Mouse (Mus musculus): ENCODE measurements around the gene Papolb. TPM values are rescaled to one million over a fixed set of nuclear protein-coding genes. Genes with fewer than 3 reads are reported as not detected.

The Papolb gene
- polyA plus RNA-seq, 1 experiment from 2014 or later, result 0.15 TPM

DNA sequence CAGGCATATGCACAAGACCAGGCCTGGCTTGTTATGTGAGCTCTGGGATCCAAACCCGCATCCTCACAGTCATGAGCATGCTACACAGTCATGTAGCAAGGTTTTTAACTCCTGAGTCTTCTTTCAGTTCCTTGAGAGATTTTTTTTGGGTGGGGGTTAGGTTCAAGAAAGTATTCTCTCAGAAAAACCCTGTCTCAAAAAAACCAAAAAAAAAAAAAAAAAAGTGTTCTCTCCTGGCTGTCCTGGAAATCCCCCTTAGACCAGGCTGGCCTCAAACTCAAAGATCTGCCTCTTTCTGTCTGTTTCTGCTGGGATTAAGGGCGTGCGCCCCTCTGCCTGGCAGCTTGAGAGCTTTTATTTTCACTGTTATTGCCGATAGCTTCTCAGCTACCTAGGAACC lies 5.5 kb upstream of the Papolb start:
- Histone ChIP-seq H3K27me3 (ENCODE audit: control insufficient read depth, insufficient read depth, low read length) (0 out of 2 replicates have a peak, but pooled peaks cover 2% of the 10 kb centered on the region), H3K4me1 (ENCODE audit: control insufficient read depth, insufficient read depth, low read length) (no peaks in the 10 kb centered on the region), H3K9ac (ENCODE audit: low read length) (no peak overlapping the region), H3K4me2 (ENCODE audit: low read depth, severe bottlenecking) (no peak overlapping the region), H3K36me3 (ENCODE audit: control insufficient read depth, insufficient read depth, low read length) (no peaks in the 10 kb centered on the region), H3K27ac (replicated peaks; ENCODE audit: low read depth, low read length) (no peak overlapping the region), H3K4me3 (ENCODE audit: low read depth, low read length) (no peak overlapping the region), H3K9me3 (ENCODE audit: control insufficient read depth, low read length) (no peaks in the 10 kb centered on the region)
- ATAC-seq (ENCODE audit: insufficient number of reproducible peaks, low FRiP score, low TSS enrichment, low read depth), result no peak
- 72% methylated on average over 4 of the region's 4 CpGs for WGBS
- DNase-seq (ENCODE audit: low spot score), result no peak

DNA sequence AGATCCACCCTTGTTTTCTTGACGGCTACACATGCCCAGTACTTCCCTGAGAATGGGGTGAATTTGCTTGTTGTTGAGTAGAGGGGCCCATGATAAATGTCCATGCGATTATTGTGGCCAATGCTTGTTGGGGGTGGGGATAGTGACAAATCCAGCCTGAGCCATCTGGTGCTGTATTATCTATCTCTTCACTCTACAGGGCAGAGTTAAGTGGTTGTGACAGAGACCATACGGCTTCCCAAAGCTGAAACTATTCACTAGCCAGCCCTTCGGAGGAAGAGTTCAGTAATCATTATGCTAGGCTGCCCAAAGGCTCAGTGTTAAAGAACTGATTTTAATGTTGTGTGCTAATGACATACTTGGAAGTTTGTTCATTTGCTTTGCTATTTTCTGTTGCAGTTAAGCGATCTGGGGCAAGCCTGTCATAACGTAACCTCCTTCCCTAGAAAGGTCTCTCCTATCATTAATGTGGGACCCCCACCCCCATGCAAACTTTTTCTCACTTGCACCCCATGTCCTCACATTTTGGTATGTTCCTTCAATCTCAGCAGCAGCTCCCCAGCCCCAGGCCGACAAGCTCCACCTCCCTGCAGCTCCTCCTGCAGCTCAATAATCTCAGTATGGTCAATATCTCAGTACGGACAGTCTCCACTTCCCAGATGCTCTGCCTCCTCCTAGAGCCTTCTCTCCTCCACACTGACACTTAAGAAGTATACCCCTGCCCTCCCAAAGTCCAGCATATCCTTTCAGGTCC lies 5.0 kb downstream of the Papolb start:
- Histone ChIP-seq H3K4me2 (ENCODE audit: low read depth, severe bottlenecking) (no peak overlapping the region), H3K4me1 (ENCODE audit: control insufficient read depth, insufficient read depth, low read length) (no peaks in the 10 kb centered on the region), H3K9ac (ENCODE audit: low read length) (no peak overlapping the region), H3K4me3 (ENCODE audit: low read depth, low read length) (no peak overlapping the region), H3K36me3 (ENCODE audit: control insufficient read depth, insufficient read depth, low read length) (no peaks in the 10 kb centered on the region), H3K27me3 (ENCODE audit: control insufficient read depth, insufficient read depth, low read length) (0 out of 2 replicates have a peak, but pooled peaks cover 5% of the 10 kb centered on the region), H3K27ac (replicated peaks; ENCODE audit: low read depth, low read length) (no peak overlapping the region), H3K9me3 (ENCODE audit: control insufficient read depth, low read length) (no peaks in the 10 kb centered on the region)
- no peak for DNase-seq (ENCODE audit: low spot score)
- 81% methylated on average over 8 of the region's 8 CpGs for WGBS
- ATAC-seq (ENCODE audit: insufficient number of reproducible peaks, low FRiP score, low TSS enrichment, low read depth), result no peak

DNA sequence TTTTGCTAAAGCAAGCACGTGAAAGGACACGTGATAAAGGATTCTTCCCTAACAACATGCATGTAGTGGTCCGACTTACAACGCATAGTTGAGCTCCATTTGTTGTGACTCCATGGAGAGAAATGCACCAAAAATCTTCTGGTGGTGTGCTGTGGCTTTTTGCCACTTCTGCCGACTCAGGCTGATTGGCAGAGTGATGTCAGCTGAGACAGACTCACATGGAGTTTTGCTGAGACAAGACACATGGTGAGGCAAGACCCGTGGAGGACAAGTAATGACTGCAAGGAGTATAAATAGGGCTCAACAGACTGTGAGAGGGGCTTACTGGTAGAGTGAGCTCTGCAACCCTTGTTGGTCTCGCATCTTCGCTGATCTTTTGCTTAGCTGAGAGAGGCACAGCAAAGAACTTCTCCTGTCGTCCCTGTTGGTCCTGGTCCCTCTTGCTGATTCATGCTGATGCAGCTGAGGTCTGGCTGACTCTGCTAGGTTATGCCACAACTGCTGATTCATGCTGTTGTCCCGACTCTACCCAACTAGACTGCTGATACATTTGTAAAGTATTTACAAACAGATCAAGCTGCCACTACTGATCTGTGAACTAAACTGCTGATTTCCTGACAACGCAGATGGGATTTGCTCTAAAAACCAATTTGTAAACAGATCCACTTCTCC lies 8.5 kb downstream of the Papolb start:
- H3K27me3 ChIP-seq (ENCODE audit: control insufficient read depth, insufficient read depth, low read length), result no peaks in the 10 kb centered on the region
- H3K4me1 ChIP-seq (ENCODE audit: control insufficient read depth, insufficient read depth, low read length), result no peaks in the 10 kb centered on the region
- ATAC-seq (ENCODE audit: insufficient number of reproducible peaks, low FRiP score, low TSS enrichment, low read depth) (no peak), DNase-seq (ENCODE audit: low spot score) (no peak)
- H3K9me3 ChIP-seq (ENCODE audit: control insufficient read depth, low read length), result no peaks in the 10 kb centered on the region
- no peak overlapping the region for H3K4me2 ChIP-seq (ENCODE audit: low read depth, severe bottlenecking)
- H3K36me3 ChIP-seq (ENCODE audit: control insufficient read depth, insufficient read depth, low read length), result no peaks in the 10 kb centered on the region
- no peak overlapping the region for H3K4me3 ChIP-seq (ENCODE audit: low read depth, low read length)
- H3K9ac ChIP-seq (ENCODE audit: low read length), result no peak overlapping the region
- no peak overlapping the region for H3K27ac ChIP-seq (replicated peaks; ENCODE audit: low read depth, low read length)
- 90% methylated on average over 11 of the region's 11 CpGs for WGBS

DNA sequence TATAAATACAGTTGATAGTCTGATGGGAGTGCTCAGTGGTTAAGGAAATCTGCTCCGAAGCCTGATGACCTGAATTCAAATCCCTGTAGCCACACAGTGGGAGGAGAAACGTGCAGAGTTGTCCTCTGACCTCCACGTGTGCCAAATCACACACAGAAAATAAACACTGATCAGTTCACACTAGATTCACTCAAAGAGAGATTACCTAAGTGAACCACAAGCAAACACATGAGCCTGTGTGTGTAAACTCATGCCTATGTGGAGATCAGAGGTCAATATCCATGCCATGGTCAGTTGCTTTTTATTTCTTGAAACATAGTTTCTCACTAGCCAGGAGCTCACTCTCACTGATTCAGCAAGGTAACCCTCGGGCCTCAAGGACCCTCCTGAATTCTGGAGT lies 9.5 kb downstream of the Papolb start:
- Histone ChIP-seq H3K9ac (ENCODE audit: low read length) (no peak overlapping the region), H3K4me1 (ENCODE audit: control insufficient read depth, insufficient read depth, low read length) (no peaks in the 10 kb centered on the region), H3K27me3 (ENCODE audit: control insufficient read depth, insufficient read depth, low read length) (no peaks in the 10 kb centered on the region), H3K4me2 (ENCODE audit: low read depth, severe bottlenecking) (no peak overlapping the region), H3K4me3 (ENCODE audit: low read depth, low read length) (no peak overlapping the region), H3K27ac (replicated peaks; ENCODE audit: low read depth, low read length) (no peak overlapping the region), H3K36me3 (ENCODE audit: control insufficient read depth, insufficient read depth, low read length) (no peaks in the 10 kb centered on the region), H3K9me3 (ENCODE audit: control insufficient read depth, low read length) (no peaks in the 10 kb centered on the region)
- DNase-seq (ENCODE audit: low spot score) (no peak), ATAC-seq (ENCODE audit: insufficient number of reproducible peaks, low FRiP score, low TSS enrichment, low read depth) (no peak)
- WGBS, result 81% methylated on average over 4 of the region's 4 CpGs

DNA sequence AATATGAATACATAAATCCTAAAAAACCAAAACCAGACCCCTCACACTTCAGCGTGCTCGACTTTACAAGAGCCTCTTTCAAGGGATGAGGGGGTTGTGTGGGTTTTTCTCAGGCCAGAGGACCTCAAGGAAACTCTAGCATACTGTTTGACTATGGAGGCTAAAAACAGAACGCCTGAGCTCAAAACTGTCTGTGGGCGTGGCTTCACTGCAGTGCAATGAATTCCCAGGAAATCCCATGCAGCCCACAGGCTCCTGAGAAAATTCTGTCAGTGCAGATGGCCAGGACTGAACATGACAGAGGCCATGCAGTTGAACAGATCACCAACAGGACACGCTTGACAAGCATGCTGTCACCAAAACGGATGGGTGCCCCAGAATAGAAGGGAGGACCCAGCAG lies 10.9 kb downstream of the Papolb start:
- H3K9me3 ChIP-seq (ENCODE audit: control insufficient read depth, low read length), result no peaks in the 10 kb centered on the region
- no peak overlapping the region for H3K27ac ChIP-seq (replicated peaks; ENCODE audit: low read depth, low read length)
- no peak for ATAC-seq (ENCODE audit: insufficient number of reproducible peaks, low FRiP score, low TSS enrichment, low read depth)

DNA sequence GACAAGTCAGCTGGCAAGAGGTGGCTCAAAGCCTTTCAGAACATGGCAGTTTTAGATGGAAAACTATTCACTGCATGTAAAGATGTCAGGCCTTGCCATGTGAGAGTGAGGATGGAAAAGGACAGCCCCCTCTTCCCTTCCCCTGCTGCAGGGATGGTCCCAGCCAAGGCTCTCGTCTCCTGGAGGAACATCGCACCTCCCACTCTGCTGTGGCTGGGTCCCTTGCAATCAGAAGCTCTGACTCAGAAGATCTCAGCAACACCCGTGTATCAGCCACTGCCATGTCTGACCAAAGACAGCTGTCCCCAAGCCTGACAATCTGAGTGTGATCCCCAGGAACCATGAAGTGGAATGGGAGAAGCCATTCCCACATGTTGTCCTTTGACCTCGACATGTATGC lies 17.8 kb downstream of the Papolb start:
- no peak overlapping the region for H3K27ac ChIP-seq (replicated peaks; ENCODE audit: low read depth, low read length)
- H3K27me3 ChIP-seq (ENCODE audit: control insufficient read depth, insufficient read depth, low read length), result no peaks in the 10 kb centered on the region
- 82% methylated on average over 4 of the region's 4 CpGs for WGBS
- ATAC-seq (ENCODE audit: insufficient number of reproducible peaks, low FRiP score, low TSS enrichment, low read depth) (no peak), DNase-seq (ENCODE audit: low spot score) (no peak)
- H3K4me2 ChIP-seq (ENCODE audit: low read depth, severe bottlenecking), result no peak overlapping the region
- no peaks in the 10 kb centered on the region for H3K9me3 ChIP-seq (ENCODE audit: control insufficient read depth, low read length)
- H3K9ac ChIP-seq (ENCODE audit: low read length), result no peak overlapping the region
- no peaks in the 10 kb centered on the region for H3K36me3 ChIP-seq (ENCODE audit: control insufficient read depth, insufficient read depth, low read length)
- H3K4me1 ChIP-seq (ENCODE audit: control insufficient read depth, insufficient read depth, low read length), result peaks cover 10% of the 10 kb centered on the region
- no peak overlapping the region for H3K4me3 ChIP-seq (ENCODE audit: low read depth, low read length)

More for the DNA sequence above, 10.9 kb downstream of the Papolb start:
- Histone ChIP-seq H3K4me1 (ENCODE audit: control insufficient read depth, insufficient read depth, low read length) (no peaks in the 10 kb centered on the region), H3K27me3 (ENCODE audit: control insufficient read depth, insufficient read depth, low read length) (no peaks in the 10 kb centered on the region), H3K4me2 (ENCODE audit: low read depth, severe bottlenecking) (no peak overlapping the region), H3K4me3 (ENCODE audit: low read depth, low read length) (no peak overlapping the region), H3K9ac (ENCODE audit: low read length) (no peak overlapping the region), H3K36me3 (ENCODE audit: control insufficient read depth, insufficient read depth, low read length) (no peaks in the 10 kb centered on the region)
- DNase-seq (ENCODE audit: low spot score), result no peak
- WGBS, result 69% methylated on average over 6 of the region's 6 CpGs

DNA sequence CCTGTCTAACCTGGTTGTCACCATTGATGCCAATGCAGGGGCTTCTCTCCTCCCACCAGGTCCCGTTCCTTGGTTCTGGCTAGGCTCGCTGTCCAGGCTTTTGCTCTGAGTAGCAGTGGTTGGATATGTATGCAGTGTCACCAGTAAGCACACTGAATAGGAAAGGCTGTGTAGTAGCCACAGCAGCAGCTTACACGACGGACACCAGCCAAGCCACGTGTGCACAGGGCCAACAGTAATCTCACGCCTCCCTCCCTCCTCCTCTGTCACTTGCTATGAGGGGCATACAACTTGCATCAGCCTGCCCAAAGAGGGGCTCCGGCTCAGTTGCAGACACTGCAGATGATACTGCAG lies 19.8 kb downstream of the Papolb start:
- WGBS, result 66% methylated on average over 7 of the region's 7 CpGs
- no peak overlapping the region for H3K4me2 ChIP-seq (ENCODE audit: low read depth, severe bottlenecking)
- no peak overlapping the region for H3K9ac ChIP-seq (ENCODE audit: low read length)

DNA sequence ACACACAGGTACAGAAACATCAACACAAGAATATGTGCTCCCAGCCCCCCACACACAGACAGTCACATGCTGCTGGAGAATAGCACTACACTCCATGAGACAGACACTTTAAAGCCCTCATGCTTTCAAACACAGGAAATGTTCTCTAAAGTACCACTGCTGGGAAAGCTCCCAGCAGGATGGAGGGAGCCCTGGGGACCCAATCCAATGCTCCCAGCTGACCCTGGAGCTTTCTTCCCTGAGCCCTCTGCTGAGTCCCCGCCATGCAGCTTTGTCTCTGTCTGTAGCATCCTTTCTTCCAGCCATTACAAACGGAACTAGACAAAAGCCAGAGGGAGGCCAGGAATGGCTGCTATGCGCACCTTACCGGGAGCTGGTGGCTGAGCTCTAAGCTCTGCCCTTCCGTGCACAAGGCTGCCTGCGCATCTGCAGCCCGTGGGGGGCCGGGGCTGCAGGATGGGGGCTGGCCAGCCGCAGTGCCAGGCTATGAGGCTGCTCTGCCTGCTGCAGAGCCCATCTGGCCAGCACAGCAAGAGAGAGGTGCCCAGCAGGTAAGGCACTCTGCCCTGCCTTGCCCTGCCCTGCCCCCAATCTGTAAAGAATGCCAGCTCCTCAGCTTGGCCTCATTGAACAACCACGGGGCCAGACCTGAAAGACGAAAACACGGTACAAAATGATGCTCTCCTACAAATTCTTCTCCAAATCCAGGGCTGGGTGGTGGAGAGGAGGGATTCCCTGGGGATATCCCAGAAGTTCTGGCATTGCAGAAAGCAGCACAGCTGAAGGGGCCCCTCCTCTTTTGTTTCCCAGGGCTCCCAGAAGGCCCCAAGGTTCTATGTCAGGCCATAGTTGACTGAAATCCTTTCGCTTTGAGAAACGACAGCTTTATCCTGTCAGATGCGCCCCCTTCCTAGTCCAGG lies 20.5 kb downstream of the Papolb start:
- Histone ChIP-seq H3K36me3 (ENCODE audit: control insufficient read depth, insufficient read depth, low read length) (no peaks in the 10 kb centered on the region), H3K4me1 (ENCODE audit: control insufficient read depth, insufficient read depth, low read length) (peaks cover 10% of the 10 kb centered on the region), H3K4me2 (ENCODE audit: low read depth, severe bottlenecking) (no peak overlapping the region), H3K9ac (ENCODE audit: low read length) (peak overlapping the region; percentile 47; the same call in 1 of the 2 replicates), H3K9me3 (ENCODE audit: control insufficient read depth, low read length) (no peaks in the 10 kb centered on the region), H3K27me3 (ENCODE audit: control insufficient read depth, insufficient read depth, low read length) (no peaks in the 10 kb centered on the region), H3K27ac (replicated peaks; ENCODE audit: low read depth, low read length) (no peak overlapping the region), H3K4me3 (ENCODE audit: low read depth, low read length) (no peak overlapping the region)
- WGBS, result 32% methylated on average over 15 of the region's 15 CpGs
- no peak for DNase-seq (ENCODE audit: low spot score)
- ATAC-seq (ENCODE audit: insufficient number of reproducible peaks, low FRiP score, low TSS enrichment, low read depth), result no peak

More for the DNA sequence above, 19.8 kb downstream of the Papolb start:
- Histone ChIP-seq H3K27me3 (ENCODE audit: control insufficient read depth, insufficient read depth, low read length) (no peaks in the 10 kb centered on the region), H3K27ac (replicated peaks; ENCODE audit: low read depth, low read length) (no peak overlapping the region), H3K4me3 (ENCODE audit: low read depth, low read length) (no peak overlapping the region), H3K4me1 (ENCODE audit: control insufficient read depth, insufficient read depth, low read length) (peaks cover 10% of the 10 kb centered on the region), H3K36me3 (ENCODE audit: control insufficient read depth, insufficient read depth, low read length) (no peaks in the 10 kb centered on the region), H3K9me3 (ENCODE audit: control insufficient read depth, low read length) (no peaks in the 10 kb centered on the region)
- DNase-seq (ENCODE audit: low spot score) (no peak), ATAC-seq (ENCODE audit: insufficient number of reproducible peaks, low FRiP score, low TSS enrichment, low read depth) (no peak)
